9 mouse cellular contexts compared by ENCODE assay signal in genomic region chr15:31569325-31570022, GRCm38 (mm10). TPM values are rescaled to one million over a fixed set of nuclear protein-coding genes. Genes with fewer than 3 reads are reported as not detected.
DNase-seq lines count a peak whose midpoint lies in the region; ATAC-seq and TF ChIP-seq lines count a peak whose summit lies in the region.
"Had no signal": no experiment of that assay in that cellular context is flagged by ENCODE, and none has a peak within 500 bp of the region (broad histone marks: within the 10 kb centered on the region; RNA-seq: fewer than 3 reads in every experiment).

No protein-coding gene starts in this region.

- peaks cover 23% of the 10 kb centered on the region for H3K4me1 ChIP-seq in heart, embryonic 15.5 days (replicated peaks)
- H3K4me1 ChIP-seq in kidney, postnatal 0 days (replicated peaks; ENCODE audit: insufficient read depth, low read length): peaks cover 13% of the 10 kb centered on the region; the same call in 1 of the 2 replicates
- H3K4me1 ChIP-seq in stomach, embryonic 15.5 days: peaks cover 12% of the 10 kb centered on the region
- H3K4me1 ChIP-seq in forebrain, embryonic 14.5 days (ENCODE audit: control insufficient read depth, insufficient read depth, low read length): no peaks in the 10 kb centered on the region

- no peak overlapping the region for H3K9ac ChIP-seq in heart, embryonic 15.5 days
- H3K9ac ChIP-seq in kidney, postnatal 0 days (ENCODE audit: low read depth, low read length): no peak overlapping the region
- H3K9ac ChIP-seq in stomach, embryonic 15.5 days: no peak overlapping the region
- H3K9ac ChIP-seq in forebrain, embryonic 14.5 days (ENCODE audit: low read length): no peak overlapping the region

- no peaks in the 10 kb centered on the region for H3K27me3 ChIP-seq in heart, embryonic 15.5 days
- no peaks in the 10 kb centered on the region for H3K27me3 ChIP-seq in kidney, postnatal 0 days (ENCODE audit: insufficient read depth, low read length)
- no peaks in the 10 kb centered on the region for H3K27me3 ChIP-seq in stomach, embryonic 15.5 days (replicated peaks)
- H3K27me3 ChIP-seq in forebrain, embryonic 14.5 days (replicated peaks; ENCODE audit: control insufficient read depth, insufficient read depth, low read length): no peaks in the 10 kb centered on the region

- no peak overlapping the region; the same call in 1 of the 2 replicates for H3K27ac ChIP-seq in heart, embryonic 15.5 days
- H3K27ac ChIP-seq in kidney, postnatal 0 days: peak overlapping the region; percentile 65; the same call in 1 of the 2 replicates
- H3K27ac ChIP-seq in stomach, embryonic 15.5 days: peak overlapping the region; percentile 80
- no peak overlapping the region for H3K27ac ChIP-seq in forebrain, embryonic 14.5 days (ENCODE audit: low read depth, low read length)

- H3K36me3 ChIP-seq in heart, embryonic 15.5 days: no peaks in the 10 kb centered on the region
- H3K36me3 ChIP-seq in kidney, postnatal 0 days (ENCODE audit: insufficient read depth, low read length): no peaks in the 10 kb centered on the region
- H3K36me3 ChIP-seq in stomach, embryonic 15.5 days: no peaks in the 10 kb centered on the region
- H3K36me3 ChIP-seq in forebrain, embryonic 14.5 days (ENCODE audit: control insufficient read depth, insufficient read depth, low read length): no peaks in the 10 kb centered on the region

- DNase-seq in heart, postnatal 36 days: no peak
- peak; percentile 80 for DNase-seq in adrenal gland, postnatal 14 days
- peak; percentile 28 for DNase-seq in kidney, postnatal 0 days (ENCODE audit: low spot score)
- no peak for DNase-seq in left cerebral cortex, postnatal 36 days (ENCODE audit: low spot score in 2 of 2)
- DNase-seq in left cerebral cortex, postnatal 10 days (ENCODE audit: extremely low spot score in 1 of 2, low spot score in 2 of 2): no peak
- DNase-seq in forebrain, embryonic 14.5 days (ENCODE audit: low spot score): no peak

- 46% methylated on average over 9 of the region's 9 CpGs for WGBS in heart, embryonic 15.5 days
- WGBS in kidney, postnatal 0 days: 48% methylated on average over 9 of the region's 9 CpGs
- WGBS in stomach, embryonic 15.5 days: 46% methylated on average over 9 of the region's 9 CpGs
- 72% methylated on average over 9 of the region's 9 CpGs for WGBS in forebrain, embryonic 14.5 days

- 0 out of 2 replicates have a peak, but pooled peaks have one; percentile 5 for TF ChIP-seq CTCF in kidney, postnatal 0 days (IDR thresholded peaks at IDR 0.05; ENCODE audit: low read depth)

- intact Hi-C loops in heart, postnatal 36 days (cut with DNase I): loop anchor here (5.0 kb wide), 1 partner anchor 37 kb away; the partner anchor contains the start of gene March6
- intact Hi-C loops in left cerebral cortex, postnatal 36 days (cut with DNase I): loop anchor here (5.0 kb wide), 1 partner anchor 37 kb away; the partner anchor contains the start of gene March6
- intact Hi-C loops in left cerebral cortex, postnatal 10 days (cut with DNase I): no loop called here

- no peaks in the 10 kb centered on the region for H3K9me3 ChIP-seq in heart, embryonic 15.5 days (replicated peaks)
- no peaks in the 10 kb centered on the region for H3K9me3 ChIP-seq in kidney, postnatal 0 days (replicated peaks; ENCODE audit: low read length)
- H3K9me3 ChIP-seq in stomach, embryonic 15.5 days: no peaks in the 10 kb centered on the region
- H3K9me3 ChIP-seq in forebrain, embryonic 14.5 days (replicated peaks; ENCODE audit: control insufficient read depth, low read length): no peaks in the 10 kb centered on the region

- H3K4me3 ChIP-seq in heart, embryonic 15.5 days: no peak overlapping the region
- H3K4me3 ChIP-seq in kidney, postnatal 0 days (replicated peaks; ENCODE audit: low read depth, low read length): no peak overlapping the region
- no peak overlapping the region for H3K4me3 ChIP-seq in stomach, embryonic 15.5 days (replicated peaks)
- no peak overlapping the region for H3K4me3 ChIP-seq in forebrain, embryonic 14.5 days (ENCODE audit: low read depth, low read length)

- 0 out of 2 replicates have a peak overlapping the region, but pooled peaks have one; percentile 56 for H3K4me2 ChIP-seq in heart, embryonic 15.5 days
- peak overlapping the region; percentile 40 for H3K4me2 ChIP-seq in kidney, postnatal 0 days (ENCODE audit: low read length)
- H3K4me2 ChIP-seq in stomach, embryonic 15.5 days: peak overlapping the region; percentile 33
- H3K4me2 ChIP-seq in forebrain, embryonic 14.5 days (ENCODE audit: low read length): no peak overlapping the region

- no peak for ATAC-seq in heart, embryonic 15.5 days (replicated peaks; ENCODE audit: insufficient number of reproducible peaks, insufficient read depth, low FRiP score, low read depth)
- ATAC-seq in kidney, postnatal 0 days (replicated peaks; ENCODE audit: low FRiP score, low read depth): peak; percentile 82
- peak; percentile 70 for ATAC-seq in stomach, embryonic 15.5 days (ENCODE audit: insufficient read depth, low FRiP score, low read depth)
- ATAC-seq in forebrain, embryonic 14.5 days: no peak

RNA-seq across cellular contexts. Expression of gene Cmbl, which starts 4.3 kb away (rescaled TPM):
- 9.5 and 9.9 TPM in 2 replicates for polyA plus RNA-seq in heart, embryonic 15.5 days (2015; fragmentation: Nextera tagmentation; extraction: Ambion mirVana)
- 10 to 100 TPM; 36.4 to 38.8 TPM for total RNA-seq in heart, postnatal 36 days (2021)
- total RNA-seq in adrenal gland, postnatal 14 days (2021): 73.9 and 91.6 TPM in 2 replicates
- polyA plus RNA-seq in kidney, postnatal 0 days (2015; fragmentation: Nextera tagmentation; extraction: Ambion mirVana): 60.0 and 66.9 TPM in 2 replicates
- 16.2 and 17.3 TPM in 2 replicates for polyA plus RNA-seq in stomach, embryonic 15.5 days (2015; fragmentation: Nextera tagmentation; extraction: Ambion mirVana)
- total RNA-seq in left cerebral cortex, postnatal 36 days (2021): 10 to 100 TPM; 13.2 to 14.4 TPM
- total RNA-seq in left cerebral cortex, postnatal 10 days (2021): 10 to 100 TPM; 13.5 to 17.3 TPM
- 6.5 and 9.8 TPM in 2 replicates for polyA plus RNA-seq in forebrain, embryonic 14.5 days (2014; fragmentation: Nextera tagmentation; extraction: Ambion mirVana)
- total RNA-seq: common myeloid progenitor, adult 5-6 weeks had no signal

RNA-seq across cellular contexts. Expression of gene Cct5, which starts 32.1 kb away (rescaled TPM):
- 312 and 334 TPM in 2 replicates for polyA plus RNA-seq in heart, embryonic 15.5 days (2015; fragmentation: Nextera tagmentation; extraction: Ambion mirVana)
- total RNA-seq in heart, postnatal 36 days (2021): 100 to 1,000 TPM; 148 to 149 TPM
- total RNA-seq in adrenal gland, postnatal 14 days (2021): 290 and 308 TPM in 2 replicates
- 429 and 450 TPM in 2 replicates for polyA plus RNA-seq in kidney, postnatal 0 days (2015; fragmentation: Nextera tagmentation; extraction: Ambion mirVana)
- 457 and 489 TPM in 2 replicates for polyA plus RNA-seq in stomach, embryonic 15.5 days (2015; fragmentation: Nextera tagmentation; extraction: Ambion mirVana)
- total RNA-seq in left cerebral cortex, postnatal 36 days (2021): 100 to 1,000 TPM; 180 to 184 TPM
- 100 to 1,000 TPM; 229 to 230 TPM for total RNA-seq in left cerebral cortex, postnatal 10 days (2021)
- polyA plus RNA-seq in forebrain, embryonic 14.5 days (2014; fragmentation: Nextera tagmentation; extraction: Ambion mirVana): 646 and 673 TPM in 2 replicates

RNA-seq across cellular contexts. Expression of gene Fam173b, which starts 32.2 kb away (rescaled TPM):
- polyA plus RNA-seq in heart, embryonic 15.5 days (2015; fragmentation: Nextera tagmentation; extraction: Ambion mirVana): 14.0 and 14.9 TPM in 2 replicates
- 10 to 100 TPM; 15.3 to 20.4 TPM for total RNA-seq in heart, postnatal 36 days (2021)
- 17.1 and 21.7 TPM in 2 replicates for total RNA-seq in adrenal gland, postnatal 14 days (2021)
- 14.6 and 15.5 TPM in 2 replicates for polyA plus RNA-seq in kidney, postnatal 0 days (2015; fragmentation: Nextera tagmentation; extraction: Ambion mirVana)
- 11.9 and 15.1 TPM in 2 replicates for polyA plus RNA-seq in stomach, embryonic 15.5 days (2015; fragmentation: Nextera tagmentation; extraction: Ambion mirVana)
- 10 to 100 TPM in 1 of 2 experiments, 1 to 10 TPM in 1; 9.2 to 12.8 TPM for total RNA-seq in left cerebral cortex, postnatal 36 days (2021)
- 10 to 100 TPM; 10.9 to 11.0 TPM for total RNA-seq in left cerebral cortex, postnatal 10 days (2021)
- 11.5 and 13.3 TPM in 2 replicates for polyA plus RNA-seq in forebrain, embryonic 14.5 days (2014; fragmentation: Nextera tagmentation; extraction: Ambion mirVana)

RNA-seq across cellular contexts. Expression of gene March6, which starts 38.6 kb away (rescaled TPM):
- 26.0 and 27.3 TPM in 2 replicates for polyA plus RNA-seq in heart, embryonic 15.5 days (2015; fragmentation: Nextera tagmentation; extraction: Ambion mirVana)
- 100 to 1,000 TPM; 108 to 117 TPM for total RNA-seq in heart, postnatal 36 days (2021)
- 105 TPM in 2 replicates for total RNA-seq in adrenal gland, postnatal 14 days (2021)
- polyA plus RNA-seq in kidney, postnatal 0 days (2015; fragmentation: Nextera tagmentation; extraction: Ambion mirVana): 24.9 and 27.6 TPM in 2 replicates
- polyA plus RNA-seq in stomach, embryonic 15.5 days (2015; fragmentation: Nextera tagmentation; extraction: Ambion mirVana): 25.6 and 27.3 TPM in 2 replicates
- 100 to 1,000 TPM; 192 to 199 TPM for total RNA-seq in left cerebral cortex, postnatal 36 days (2021)
- 100 to 1,000 TPM; 226 to 233 TPM for total RNA-seq in left cerebral cortex, postnatal 10 days (2021)
- 68.3 and 86.6 TPM in 2 replicates for polyA plus RNA-seq in forebrain, embryonic 14.5 days (2014; fragmentation: Nextera tagmentation; extraction: Ambion mirVana)

Comparison
In these comparisons a context has a peak if more than half of its experiments do, and no peak if none do; other contexts are left out.
1. ATAC-seq: peak in kidney, postnatal 0 days (single experiment) and stomach, embryonic 15.5 days (single experiment); none in heart, embryonic 15.5 days (single experiment) and forebrain, embryonic 14.5 days (single experiment).
2. H3K27ac ChIP-seq: peak in kidney, postnatal 0 days (single experiment) and stomach, embryonic 15.5 days (single experiment); none in heart, embryonic 15.5 days (single experiment) and forebrain, embryonic 14.5 days (single experiment).
3. DNase-seq: peak in adrenal gland, postnatal 14 days (single experiment) and kidney, postnatal 0 days (single experiment); none in heart, postnatal 36 days (0 of 2), left cerebral cortex, postnatal 36 days (0 of 2), left cerebral cortex, postnatal 10 days (0 of 2) and forebrain, embryonic 14.5 days (single experiment).